Mouse (Mus musculus) intestine, embryonic 16.5 days (tissue): ENCODE data around the gene Lmod3. TPM values are rescaled to one million over a fixed set of nuclear protein-coding genes. Genes with fewer than 3 reads are reported as not detected.
A peak's percentile ranks its signal among the peaks of the same experiment; 100 is the strongest.

ENCODE experiments used
- ATAC-seq: fragments of 200-750 bp; cut with Nextera tagmentation; 2 replicates; pipeline ENCODE4 v1.8.0; 2017; ENCODE audit warnings: moderate TSS enrichment, moderate library complexity
- H3K27ac ChIP-seq: fragments of 300-500 bp; sonication (generic); 2 replicates; pipeline ENCODE4 v1.5.1; 2014; ENCODE audit warnings: mild to moderate bottlenecking, low read length
- H3K27me3 ChIP-seq: fragments of 300-500 bp; sonication (generic); replicated peaks from 2 replicates; pipeline ENCODE4 v1.6.1; 2014; ENCODE audit warnings: low read length, control low read depth, mixed read lengths; ENCODE audit not compliant: control insufficient read depth, insufficient read depth
- H3K36me3 ChIP-seq: fragments of 300-500 bp; sonication (generic); 2 replicates; pipeline ENCODE4 v1.6.1; 2014; ENCODE audit warnings: low read length, control low read depth; ENCODE audit not compliant: control insufficient read depth, insufficient read depth
- H3K4me1 ChIP-seq: fragments of 300-500 bp; sonication (generic); 2 replicates; pipeline ENCODE4 v1.6.1; 2014; ENCODE audit warnings: low read length, control low read depth, mixed read lengths; ENCODE audit not compliant: control insufficient read depth, insufficient read depth
- H3K4me2 ChIP-seq: fragments of 300-500 bp; sonication (generic); 2 replicates; pipeline ENCODE4 v1.6.1; 2014; ENCODE audit warnings: low read depth, low read length, control low read depth
- H3K4me3 ChIP-seq: fragments of 300-500 bp; sonication (generic); 2 replicates; pipeline ENCODE4 v1.5.1; 2014; ENCODE audit warnings: mild to moderate bottlenecking, low read length
- H3K9ac ChIP-seq: fragments of 300-500 bp; sonication (generic); 2 replicates; pipeline ENCODE4 v1.6.1; 2014; ENCODE audit warnings: low read depth, low read length
- H3K9me3 ChIP-seq: fragments of 300-500 bp; sonication (generic); 2 replicates; pipeline ENCODE4 v1.6.1; 2016; ENCODE audit warnings: low read length, control low read depth; ENCODE audit not compliant: control insufficient read depth
- WGBS: fragments of 180-500 bp; shearing (Covaris S2); extraction: QIAGEN DNeasy Blood & Tissue Kit; methylation state at CpG from one replicate; pipeline ENCODE4 v1.1.7; 2014; 5-methylcytosine and 5-hydroxymethylcytosine counted together
- polyA plus RNA-seq: library from polyadenylated mRNA; unstranded; fragments of >200 nt; fragmentation: Nextera tagmentation; extraction: Ambion mirVana; gene quantifications from 2 replicates; pipeline ENCODE4 v1.2.1, GENCODE M21; 2015

Lmod3 gene
- polyA plus RNA-seq, 1 experiment from 2014 or later, result 0.06 TPM

GRCm38 (mm10) chr6:97242522-97242921 is 10.0 kb downstream of the Lmod3 start:
- H3K36me3 ChIP-seq, result no peaks in the 10 kb centered on the region
- H3K4me3 ChIP-seq, result no peak overlapping the region
- H3K4me2 ChIP-seq, result no peak overlapping the region
- no peaks in the 10 kb centered on the region for H3K4me1 ChIP-seq
- ATAC-seq, result peak; percentile 88
- no peak overlapping the region for H3K9ac ChIP-seq
- H3K27ac ChIP-seq, result no peak overlapping the region
- H3K9me3 ChIP-seq, result no peaks in the 10 kb centered on the region
- 74% methylated on average over 4 of the region's 4 CpGs for WGBS
- no peaks in the 10 kb centered on the region for H3K27me3 ChIP-seq

GRCm38 (mm10) chr6:97240092-97240491 is 12.5 kb downstream of the Lmod3 start:
- no peak overlapping the region for H3K4me3 ChIP-seq
- no peaks in the 10 kb centered on the region for H3K27me3 ChIP-seq
- no peak for ATAC-seq
- no peaks in the 10 kb centered on the region for H3K36me3 ChIP-seq
- WGBS, result 85% methylated on average over 5 of the region's 5 CpGs
- no peaks in the 10 kb centered on the region for H3K9me3 ChIP-seq
- H3K27ac ChIP-seq, result no peak overlapping the region
- no peaks in the 10 kb centered on the region for H3K4me1 ChIP-seq
- no peak overlapping the region for H3K4me2 ChIP-seq
- H3K9ac ChIP-seq, result no peak overlapping the region

- 90% methylated on average over 6 of the region's 6 CpGs for WGBS
Measured at GRCm38 (mm10) chr6:97239360-97239759, 13.2 kb downstream of the Lmod3 start.

GRCm38 (mm10) chr6:97236088-97236487 is 16.5 kb downstream of the Lmod3 start:
- H3K9me3 ChIP-seq, result no peaks in the 10 kb centered on the region
- no peak overlapping the region for H3K4me2 ChIP-seq
- H3K27ac ChIP-seq, result no peak overlapping the region
- no peak overlapping the region for H3K4me3 ChIP-seq
- no peaks in the 10 kb centered on the region for H3K4me1 ChIP-seq
- WGBS, result 94% methylated on average over 5 of the region's 5 CpGs
- H3K9ac ChIP-seq, result no peak overlapping the region
- ATAC-seq, result no peak
- H3K36me3 ChIP-seq, result no peaks in the 10 kb centered on the region; the same call in 1 of the 2 replicates
- H3K27me3 ChIP-seq, result no peaks in the 10 kb centered on the region

More at GRCm38 (mm10) chr6:97239360-97239759, 13.2 kb downstream of the Lmod3 start:
- no peak overlapping the region for H3K4me2 ChIP-seq
- H3K36me3 ChIP-seq, result no peaks in the 10 kb centered on the region
- no peak overlapping the region for H3K4me3 ChIP-seq
- no peaks in the 10 kb centered on the region for H3K9me3 ChIP-seq
- no peak for ATAC-seq
- no peak overlapping the region for H3K9ac ChIP-seq
- no peak overlapping the region for H3K27ac ChIP-seq
- H3K4me1 ChIP-seq, result no peaks in the 10 kb centered on the region
- no peaks in the 10 kb centered on the region for H3K27me3 ChIP-seq

- 76% methylated on average over 7 of the region's 7 CpGs for WGBS
- Histone ChIP-seq H3K27me3 (no peaks in the 10 kb centered on the region), H3K9ac (no peak overlapping the region), H3K4me1 (no peaks in the 10 kb centered on the region), H3K27ac (no peak overlapping the region), H3K4me3 (no peak overlapping the region), H3K9me3 (no peaks in the 10 kb centered on the region), H3K4me2 (no peak overlapping the region), H3K36me3 (no peaks in the 10 kb centered on the region; the same call in 1 of the 2 replicates)
- no peak for ATAC-seq
Measured at GRCm38 (mm10) chr6:97234911-97235668, 17.5 kb downstream of the Lmod3 start.

GRCm38 (mm10) chr6:97227067-97227847 is 25.3 kb downstream of the Lmod3 start:
- Histone ChIP-seq H3K27ac (no peak overlapping the region), H3K9me3 (no peaks in the 10 kb centered on the region), H3K9ac (no peak overlapping the region), H3K4me2 (no peak overlapping the region), H3K36me3 (0 out of 2 replicates have a peak, but pooled peaks cover 2% of the 10 kb centered on the region), H3K4me1 (peaks cover 2% of the 10 kb centered on the region; the same call in 1 of the 2 replicates), H3K4me3 (no peak overlapping the region), H3K27me3 (no peaks in the 10 kb centered on the region)
- no peak for ATAC-seq
- WGBS, result 95% methylated on average over 9 of the region's 9 CpGs

GRCm38 (mm10) chr6:97226083-97226491 is 26.5 kb downstream of the Lmod3 start:
- WGBS, result 67% methylated on average over 1 of the region's 1 CpGs
- Histone ChIP-seq H3K4me1 (peaks cover 8% of the 10 kb centered on the region), H3K9ac (no peak overlapping the region), H3K4me3 (no peak overlapping the region), H3K4me2 (no peak overlapping the region), H3K27me3 (no peaks in the 10 kb centered on the region), H3K9me3 (no peaks in the 10 kb centered on the region), H3K36me3 (0 out of 2 replicates have a peak, but pooled peaks cover 2% of the 10 kb centered on the region), H3K27ac (no peak overlapping the region)
- no peak for ATAC-seq

GRCm38 (mm10) chr6:97224505-97224904 is 28.1 kb downstream of the Lmod3 start:
- no peak overlapping the region for H3K9ac ChIP-seq
- no peak overlapping the region for H3K27ac ChIP-seq
- no peaks in the 10 kb centered on the region for H3K27me3 ChIP-seq
- no peak for ATAC-seq
- H3K4me3 ChIP-seq, result no peak overlapping the region
- WGBS, result 93% methylated on average over 8 of the region's 8 CpGs
- H3K36me3 ChIP-seq, result 0 out of 2 replicates have a peak, but pooled peaks cover 2% of the 10 kb centered on the region
- no peak overlapping the region for H3K4me2 ChIP-seq
- peaks cover 8% of the 10 kb centered on the region for H3K4me1 ChIP-seq
- no peaks in the 10 kb centered on the region for H3K9me3 ChIP-seq

GRCm38 (mm10) chr6:97223566-97223965 is 29.0 kb downstream of the Lmod3 start:
- Histone ChIP-seq H3K27me3 (no peaks in the 10 kb centered on the region), H3K4me1 (peaks cover 8% of the 10 kb centered on the region), H3K9me3 (no peaks in the 10 kb centered on the region), H3K9ac (no peak overlapping the region), H3K4me2 (no peak overlapping the region), H3K27ac (no peak overlapping the region), H3K4me3 (no peak overlapping the region), H3K36me3 (no peaks in the 10 kb centered on the region)
- WGBS, result 80% methylated on average over 4 of the region's 4 CpGs
- ATAC-seq, result no peak
